ENCODE assay signal across 8 mouse cellular contexts in the genomic region with DNA sequence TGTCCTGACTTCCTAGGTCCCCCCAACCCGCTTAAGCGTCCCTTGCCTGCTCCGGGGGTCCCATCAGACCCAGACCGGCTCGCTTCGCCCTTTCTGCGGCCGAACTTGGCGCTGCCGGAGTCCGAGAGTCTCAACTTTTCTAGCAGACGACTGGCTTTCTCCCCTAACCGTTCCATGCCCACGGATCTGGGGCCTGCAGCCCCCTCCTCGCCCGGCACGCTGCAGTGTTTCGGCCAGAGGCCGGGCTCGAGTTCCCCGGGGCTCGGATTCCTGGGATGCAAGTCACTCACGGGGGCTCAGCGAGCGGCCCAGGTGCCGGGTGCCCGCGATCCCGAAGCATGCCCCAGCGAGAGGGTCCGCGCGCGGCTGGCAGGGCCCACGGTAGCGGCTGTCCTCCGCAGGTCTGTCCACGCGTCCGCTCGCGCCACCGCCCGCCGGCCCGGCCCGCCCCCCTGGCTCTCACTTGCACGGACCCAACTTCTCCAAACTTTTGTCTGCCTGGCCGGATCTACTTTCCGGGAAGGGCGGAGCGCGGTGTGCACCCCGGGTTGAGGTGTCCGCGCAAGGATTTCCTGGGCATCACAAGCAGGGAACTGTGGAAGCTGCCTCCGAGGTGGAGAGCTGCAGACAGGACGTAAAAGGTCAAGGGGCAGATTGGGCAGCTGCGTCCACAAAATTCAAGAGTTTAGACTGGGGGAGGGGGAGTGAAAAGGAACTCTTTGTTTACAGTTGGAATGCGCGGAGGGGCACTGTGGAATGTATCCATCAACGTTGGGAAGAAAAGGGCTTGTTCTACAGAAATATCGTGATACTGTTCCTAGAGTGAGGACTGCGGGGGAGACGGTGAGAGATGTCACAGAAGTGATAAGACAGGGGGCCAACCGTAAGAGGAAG. TPM values are rescaled to one million over a fixed set of nuclear protein-coding genes. Genes with fewer than 3 reads are reported as not detected.
DNase-seq lines count a peak whose midpoint lies in the region; ATAC-seq and TF ChIP-seq lines count a peak whose summit lies in the region.

A gene (minus strand): TSS at position 470 of the 894 bp plus-strand sequence.

- peak within 1 kb of the TSS; percentile 79 for H3K9ac ChIP-seq in lung, postnatal 0 days (replicated peaks; ENCODE audit: low read depth)

- peak within 1 kb of the TSS; percentile 84 for H3K27ac ChIP-seq in brown adipose tissue, adult 24 weeks (replicated peaks; ENCODE audit: low read depth, low read length)
- H3K27ac ChIP-seq in lung, postnatal 0 days (ENCODE audit: low read length) = peak within 1 kb of the TSS; percentile 90

- under 1% methylated on average over 65 of the region's 66 CpGs for WGBS in lung, postnatal 0 days

- DNase-seq in ES-CJ7 (ENCODE audit: low read depth, low spot score) = peak; percentile 95
- DNase-seq in heart, postnatal 4 days = peak; percentile 92
- DNase-seq in layer of hippocampus, adult 8-10 months (ENCODE audit: low spot score in 2 of 2) = peak; percentile 37 to 56
- peak; percentile 95 for DNase-seq in lung, postnatal 0 days (ENCODE audit: low spot score)
- DNase-seq in ovary, postnatal 10 days (ENCODE audit: low spot score) = peak; percentile 83
- DNase-seq in thymus, postnatal 25 days = peak; percentile 45

- peak within 1 kb of the TSS; percentile 78 for H3K4me2 ChIP-seq in lung, postnatal 0 days (replicated peaks; ENCODE audit: low read depth, low read length)

- peak; percentile 68 for TF ChIP-seq EP300 in lung, postnatal 0 days (IDR thresholded peaks at IDR 0.05)

- H3K36me3 ChIP-seq in lung, postnatal 0 days (ENCODE audit: insufficient read depth, low read length) = no peaks in the 10 kb centered on the region

- H3K4me1 ChIP-seq in brown adipose tissue, adult 24 weeks (ENCODE audit: control insufficient read depth, insufficient read depth, insufficient read length, low read length) = no peaks in the 10 kb centered on the region; the same call in 1 of the 2 replicates
- peaks cover 18% of the 10 kb centered on the region for H3K4me1 ChIP-seq in lung, postnatal 0 days (ENCODE audit: insufficient read depth, low read depth, low read length)

- no peaks in the 10 kb centered on the region for H3K27me3 ChIP-seq in lung, postnatal 0 days (replicated peaks; ENCODE audit: insufficient read depth, low read length)

- H3K4me3 ChIP-seq in brown adipose tissue, adult 24 weeks (ENCODE audit: insufficient read depth, low read depth, low read length) = peak within 1 kb of the TSS; percentile 67
- peak within 1 kb of the TSS; percentile 53 for H3K4me3 ChIP-seq in lung, postnatal 0 days (ENCODE audit: low read depth, low read length)

- no peak for TF ChIP-seq CTCF in lung, postnatal 0 days (IDR thresholded peaks at IDR 0.05)

- ATAC-seq in frontal cortex, adult (ENCODE audit: low TSS enrichment) = peak; percentile 80
- ATAC-seq in lung, postnatal 0 days = peak; percentile 71

- H3K9me3 ChIP-seq in lung, postnatal 0 days (ENCODE audit: low read length) = no peaks in the 10 kb centered on the region

RNA-seq across cellular contexts. Expression of the gene that starts here (rescaled TPM):
- polyA plus RNA-seq in brown adipose tissue, adult 24 weeks (2012; ENCODE audit: insufficient read depth, insufficient read length, missing spikeins) = 3.1 and 5.6 TPM in 2 replicates
- 10 to 100 TPM; 19.4 to 20.3 TPM for total RNA-seq in heart, postnatal 4 days (2021)
- 1 to 10 TPM; 1.3 to 2.7 (median 1.9) TPM for total RNA-seq in layer of hippocampus, adult 8-10 months (2022)
- polyA plus RNA-seq in lung, postnatal 0 days (2015; fragmentation: Nextera tagmentation; extraction: Ambion mirVana) = 40.0 and 46.4 TPM in 2 replicates

Comparison
In these comparisons a context has a peak if more than half of its experiments do, and no peak if none do; other contexts are left out.
1. Peak in every context shown above with its lines: DNase-seq, ATAC-seq, H3K4me3 ChIP-seq and H3K27ac ChIP-seq.
2. RNA of the gene that starts here (total RNA-seq): 19.4 to 20.3 TPM in heart, postnatal 4 days; 1.3 to 2.7 TPM in layer of hippocampus, adult 8-10 months; every median in the first group is over 4 times any median in the second.
3. DNase-seq: peak in every context shown above with its lines; median percentile 95 in ES-CJ7; 95 in lung, postnatal 0 days; 92 in heart, postnatal 4 days; 83 in ovary, postnatal 10 days; 46 in layer of hippocampus, adult 8-10 months; 45 in thymus, postnatal 25 days.